Mouse (Mus musculus) midbrain, embryonic 14.5 days (tissue): Measurements from ENCODE around the gene Slc35g3. TPM values are rescaled to one million over a fixed set of nuclear protein-coding genes. Genes with fewer than 3 reads are reported as not detected.

Experiments used
- polyA plus RNA-seq: library from polyadenylated mRNA; unstranded; fragments of >200 nt; fragmentation: Nextera tagmentation; extraction: Ambion mirVana; gene quantifications from 2 replicates; pipeline ENCODE4 v1.2.1, GENCODE M21; 2014

Slc35g3 gene
- polyA plus RNA-seq, 1 experiment from 2014 or later: 0.14 TPM

Other genes starting within 250 kb of the Slc35g3 start
- gene Dnah2, start 212.9 kb downstream of the Slc35g3 start, polyA plus RNA-seq: 4.8 and 5.7 TPM in 2 replicates
- 40.7 and 109 TPM in 2 replicates for gene Efnb3, start 201.8 kb downstream of the Slc35g3 start, polyA plus RNA-seq
- 22.5 and 22.7 TPM in 2 replicates for gene Wrap53, start 181.7 kb downstream of the Slc35g3 start, polyA plus RNA-seq
- 66.1 and 69.2 TPM in 2 replicates for gene Trp53, start 181.6 kb downstream of the Slc35g3 start, polyA plus RNA-seq
- gene Atp1b2, start 156.0 kb downstream of the Slc35g3 start, polyA plus RNA-seq: 46.5 and 46.7 TPM in 2 replicates
- gene Shbg, start 144.1 kb downstream of the Slc35g3 start, polyA plus RNA-seq: not detected in 2 replicates
- gene Sat2, start 139.9 kb downstream of the Slc35g3 start, polyA plus RNA-seq: 21.6 and 22.5 TPM in 2 replicates
- gene Fxr2, start 129.0 kb downstream of the Slc35g3 start, polyA plus RNA-seq: 35.9 and 38.4 TPM in 2 replicates
- not detected in 2 replicates for gene Sox15, start 106.7 kb downstream of the Slc35g3 start, polyA plus RNA-seq
- gene Mpdu1, start 99.3 kb downstream of the Slc35g3 start, polyA plus RNA-seq: 64.0 and 108 TPM in 2 replicates
- 3.7 and 7.9 TPM in 2 replicates for gene Cd68, start 95.8 kb downstream of the Slc35g3 start, polyA plus RNA-seq
- gene Eif4a1, start 89.5 kb downstream of the Slc35g3 start, polyA plus RNA-seq: 707 and 863 TPM in 2 replicates
- 93.3 and 103 TPM in 2 replicates for gene Senp3, start 79.9 kb downstream of the Slc35g3 start, polyA plus RNA-seq
- 0.16 and 0.25 TPM in 2 replicates for gene Tnfsf13, start 76.2 kb downstream of the Slc35g3 start, polyA plus RNA-seq
- 1.6 and 3.0 TPM in 2 replicates for gene Tnfsf12, start 66.1 kb downstream of the Slc35g3 start, polyA plus RNA-seq
- 0.51 and 1.1 TPM in 2 replicates for gene Tnfsfm13, start 65.9 kb downstream of the Slc35g3 start, polyA plus RNA-seq
- 20.0 and 30.7 TPM in 2 replicates for gene Polr2a, start 3.3 kb downstream of the Slc35g3 start, polyA plus RNA-seq
- gene Zbtb4, start 3.9 kb upstream of the Slc35g3 start, polyA plus RNA-seq: 3.8 and 4.2 TPM in 2 replicates
- gene Chrnb1, start 34.0 kb upstream of the Slc35g3 start, polyA plus RNA-seq: 0.80 and 1.3 TPM in 2 replicates
- gene Fgf11, start 39.9 kb upstream of the Slc35g3 start, polyA plus RNA-seq: 3.2 and 3.6 TPM in 2 replicates
- 0.58 and 0.82 TPM in 2 replicates for gene Tmem102, start 43.7 kb upstream of the Slc35g3 start, polyA plus RNA-seq
- not detected in 2 replicates for gene Gm39566, start 53.3 kb upstream of the Slc35g3 start, polyA plus RNA-seq
- not detected in 2 replicates for gene Spem2, start 56.5 kb upstream of the Slc35g3 start, polyA plus RNA-seq
- 0.49 and 0.85 TPM in 2 replicates for gene Spem1, start 60.2 kb upstream of the Slc35g3 start, polyA plus RNA-seq
- gene Nlgn2, start 75.8 kb upstream of the Slc35g3 start, polyA plus RNA-seq: 25.1 and 32.4 TPM in 2 replicates
- gene Tmem256, start 76.5 kb upstream of the Slc35g3 start, polyA plus RNA-seq: 313 and 417 TPM in 2 replicates
- 41.3 and 51.9 TPM in 2 replicates for gene Plscr3, start 84.4 kb upstream of the Slc35g3 start, polyA plus RNA-seq
- not detected in 2 replicates for gene Tnk1, start 96.8 kb upstream of the Slc35g3 start, polyA plus RNA-seq
- gene Tmem95, start 116.0 kb upstream of the Slc35g3 start, polyA plus RNA-seq: not detected in 2 replicates
- gene Kctd11, start 119.4 kb upstream of the Slc35g3 start, polyA plus RNA-seq: 0.74 and 1.0 TPM in 2 replicates
- gene Acap1, start 133.6 kb upstream of the Slc35g3 start, polyA plus RNA-seq: 0.17 and 0.30 TPM in 2 replicates
- gene 2810408A11Rik, start 139.0 kb upstream of the Slc35g3 start, polyA plus RNA-seq: 9.4 and 13.0 TPM in 2 replicates
- gene Neurl4, start 139.1 kb upstream of the Slc35g3 start, polyA plus RNA-seq: 27.5 and 29.0 TPM in 2 replicates
- 56.4 and 62.4 TPM in 2 replicates for gene Gps2, start 151.9 kb upstream of the Slc35g3 start, polyA plus RNA-seq
- 1,083 and 1,099 TPM in 2 replicates for gene Eif5a, start 160.0 kb upstream of the Slc35g3 start, polyA plus RNA-seq
- gene Ybx2, start 173.8 kb upstream of the Slc35g3 start, polyA plus RNA-seq: 4.3 and 10.4 TPM in 2 replicates
- 2.2 and 4.5 TPM in 2 replicates for gene Slc2a4, start 186.2 kb upstream of the Slc35g3 start, polyA plus RNA-seq
- 0.20 TPM in 1 of 2 replicates, not detected in the other for gene Cldn7, start 202.8 kb upstream of the Slc35g3 start, polyA plus RNA-seq
- 24.4 and 39.0 TPM in 2 replicates for gene Ctdnep1, start 219.2 kb upstream of the Slc35g3 start, polyA plus RNA-seq
- 162 and 193 TPM in 2 replicates for gene Elp5, start 220.5 kb upstream of the Slc35g3 start, polyA plus RNA-seq
- 616 and 626 TPM in 2 replicates for gene Gabarap, start 229.2 kb upstream of the Slc35g3 start, polyA plus RNA-seq
- gene Phf23, start 233.8 kb upstream of the Slc35g3 start, polyA plus RNA-seq: 41.3 and 48.9 TPM in 2 replicates
- gene Dvl2, start 238.6 kb upstream of the Slc35g3 start, polyA plus RNA-seq: 22.9 and 23.0 TPM in 2 replicates